Mouse (Mus musculus): ENCODE data around the gene Lsm4. TPM values are rescaled to one million over a fixed set of nuclear protein-coding genes. Genes with fewer than 3 reads are reported as not detected.

Gene Lsm4
- total and polyA plus RNA-seq, 3 experiments, result 143 to 240 (median 168) TPM

GRCm38 (mm10) chr8:70635527-70635926 is 37.5 kb upstream of the Lsm4 start (continued):
- no peak for TF ChIP-seq CHD1 (IDR thresholded peaks at IDR 0.05; ENCODE audit: low read depth, low read length)
- peak; percentile 65; the same call in 1 of the 2 replicates for TF ChIP-seq PAX5 (IDR thresholded peaks at IDR 0.05; ENCODE audit: low read length)
- peak; percentile 63; the same call in 1 of the 2 replicates for TF ChIP-seq MXI1 (IDR thresholded peaks at IDR 0.05; ENCODE audit: low read depth, low read length)
- peak; percentile 73 for TF ChIP-seq POLR2A (IDR thresholded peaks at IDR 0.05; ENCODE audit: low read depth, low read length)
- peak; percentile 88 for TF ChIP-seq EP300 (IDR thresholded peaks at IDR 0.05; ENCODE audit: low read length)
- TF ChIP-seq TBP (conservative IDR thresholded peaks at IDR 0.05; ENCODE audit: low read depth, low read length), result no peak; the same call in 1 of the 2 replicates

DNA sequence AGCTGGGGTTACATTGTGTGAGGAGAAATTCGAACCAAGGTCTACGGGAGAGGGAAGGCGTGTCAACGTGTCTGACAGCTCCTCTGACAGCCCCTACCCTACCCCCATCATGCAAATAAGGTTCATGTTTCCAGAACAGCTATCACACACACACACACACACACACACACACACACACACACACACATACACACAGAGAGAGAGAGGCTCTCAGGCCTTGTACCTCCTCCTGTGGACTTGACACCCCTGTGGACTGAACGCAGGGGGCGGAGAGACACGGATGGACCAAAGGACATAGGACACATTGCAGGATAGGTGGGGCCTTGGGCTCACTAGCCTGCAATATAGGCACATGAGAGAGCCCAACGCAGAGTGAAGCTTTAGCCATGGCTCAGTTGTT is 36.2 kb upstream of the Lsm4 start:
- no peaks in the 10 kb centered on the region for H3K9me3 ChIP-seq (replicated peaks; ENCODE audit: low read length)
- H3K27ac ChIP-seq (ENCODE audit: insufficient read depth, low read depth), result peak overlapping the region; percentile 76
- H3K36me3 ChIP-seq (replicated peaks in 1 of 2; ENCODE audit: control insufficient read depth in 1 of 2, insufficient read depth in 1 of 2, low read length in 1 of 2), result no peaks in the 10 kb centered on the region
- no peak overlapping the region for H3K4me2 ChIP-seq (ENCODE audit: insufficient read depth, low read depth, poor library complexity, severe bottlenecking)
- no peak overlapping the region for H3K9ac ChIP-seq (ENCODE audit: insufficient read depth, low read depth)
- no peaks in the 10 kb centered on the region for H3K27me3 ChIP-seq (replicated peaks)
- no peak for TF ChIP-seq ELF1 (IDR thresholded peaks at IDR 0.05; ENCODE audit: low read depth, low read length)
- no peak for TF ChIP-seq RAD21 (IDR thresholded peaks at IDR 0.05; ENCODE audit: low read depth, low read length)
- no peak for TF ChIP-seq USF1 (IDR thresholded peaks at IDR 0.05; ENCODE audit: low read depth, low read length)
- no peak for TF ChIP-seq NELFE (IDR thresholded peaks at IDR 0.05; ENCODE audit: low read depth, low read length)
- peak; percentile 51 for TF ChIP-seq IRF4 (IDR thresholded peaks at IDR 0.05; ENCODE audit: low read depth, low read length)
- no peak for TF ChIP-seq MYC (IDR thresholded peaks at IDR 0.05; ENCODE audit: low read depth, low read length)
- TF ChIP-seq EP300 (IDR thresholded peaks at IDR 0.05; ENCODE audit: low read length), result no peak
- no peak for TF ChIP-seq SMC3 (IDR thresholded peaks at IDR 0.05; ENCODE audit: low read depth, low read length)
- peak; percentile 47 for TF ChIP-seq BHLHE40 (IDR thresholded peaks at IDR 0.05; ENCODE audit: low read depth, low read length)
- TF ChIP-seq HCFC1 (IDR thresholded peaks at IDR 0.05; ENCODE audit: low read depth, low read length), result no peak
- peak; percentile 64; the same call in 1 of the 2 replicates for TF ChIP-seq SIN3A (IDR thresholded peaks at IDR 0.05; ENCODE audit: low read length)
- TF ChIP-seq JUND (conservative IDR thresholded peaks at IDR 0.05; ENCODE audit: low read depth, low read length), result no peak
- no peak for TF ChIP-seq ZNF384 (IDR thresholded peaks at IDR 0.05; ENCODE audit: low read depth, low read length)
- no peak for TF ChIP-seq RCOR1 (conservative IDR thresholded peaks at IDR 0.05; ENCODE audit: low read depth, low read length)
- no peak for TF ChIP-seq POLR2AphosphoS2 (IDR thresholded peaks at IDR 0.05; ENCODE audit: low read depth, low read length)
- TF ChIP-seq TBP (conservative IDR thresholded peaks at IDR 0.05; ENCODE audit: low read depth, low read length), result no peak
- TF ChIP-seq GABPA (IDR thresholded peaks at IDR 0.05; ENCODE audit: insufficient replicate concordance, low read depth, low read length), result no peak
- TF ChIP-seq TCF12 (IDR thresholded peaks at IDR 0.05; ENCODE audit: low read depth, low read length), result no peak; the same call in 1 of the 2 replicates
- peak; percentile 55; the same call in 1 of the 2 replicates for TF ChIP-seq MEF2A (IDR thresholded peaks at IDR 0.05; ENCODE audit: borderline replicate concordance, low read depth, low read length)
- no peak for TF ChIP-seq CHD1 (IDR thresholded peaks at IDR 0.05; ENCODE audit: low read depth, low read length)
- no peak for TF ChIP-seq ZMIZ1 (IDR thresholded peaks at IDR 0.05; ENCODE audit: low read depth, low read length)
- no peak for TF ChIP-seq PAX5 (IDR thresholded peaks at IDR 0.05; ENCODE audit: low read length)
- no peak for TF ChIP-seq USF2 (conservative IDR thresholded peaks at IDR 0.05; ENCODE audit: low read depth, low read length)
- no peak for TF ChIP-seq UBTF (IDR thresholded peaks at IDR 0.05; ENCODE audit: low read depth, low read length)
- no peak for TF ChIP-seq CTCF (conservative IDR thresholded peaks at IDR 0.05 in 1 of 2, IDR thresholded peaks at IDR 0.05 in 1 of 2; ENCODE audit: low read depth in 2 of 2, low read length in 2 of 2)
- TF ChIP-seq CHD2 (IDR thresholded peaks at IDR 0.05; ENCODE audit: low read length), result peak; percentile 67; the same call in 1 of the 2 replicates
- no peak for TF ChIP-seq E2F4 (IDR thresholded peaks at IDR 0.05; ENCODE audit: insufficient replicate concordance, low read depth, low read length)
- TF ChIP-seq MAZ (IDR thresholded peaks at IDR 0.05; ENCODE audit: low read depth, low read length), result 0 out of 2 replicates have a peak, but pooled peaks have one; percentile 40
- TF ChIP-seq ETS1 (conservative IDR thresholded peaks at IDR 0.05; ENCODE audit: low read depth, low read length), result peak; percentile 58; the same call in 1 of the 2 replicates
- TF ChIP-seq POLR2A (IDR thresholded peaks at IDR 0.05; ENCODE audit: low read depth, low read length), result no peak
- TF ChIP-seq MAFK (IDR thresholded peaks at IDR 0.05; ENCODE audit: insufficient replicate concordance, low read length), result no peak
- no peak for TF ChIP-seq NRF1 (IDR thresholded peaks at IDR 0.05; ENCODE audit: low read depth, low read length)
- no peak for TF ChIP-seq ZKSCAN1 (IDR thresholded peaks at IDR 0.05; ENCODE audit: borderline replicate concordance, low read depth, low read length)
- TF ChIP-seq MXI1 (IDR thresholded peaks at IDR 0.05; ENCODE audit: low read depth, low read length), result peak; percentile 42; the same call in 1 of the 2 replicates
- no peak for TF ChIP-seq KAT2A (IDR thresholded peaks at IDR 0.05; ENCODE audit: insufficient replicate concordance, low read length)
- no peak for TF ChIP-seq ZC3H11A (IDR thresholded peaks at IDR 0.05; ENCODE audit: low read depth, low read length)
- DNase-seq (ENCODE audit: extremely low read depth), result peak; percentile 83
- peaks cover 33 to 87% of the 10 kb centered on the region in 2 experiments for H3K4me1 ChIP-seq (ENCODE audit: control insufficient read depth in 1 of 2, insufficient read depth in 2 of 2)
- no peaks in the 10 kb centered on the region for H3K79me2 ChIP-seq (replicated peaks; ENCODE audit: control insufficient read depth, extremely low read depth, insufficient read depth, poor library complexity, severe bottlenecking)
- dilution Hi-C loops (cut with MboI; ENCODE audit: extremely low pct_ligation_motif_present, extremely low pct_unique_long_range_greater_than_20kb, low sequenced_read_pairs), result no loop called here
- no peak overlapping the region for H3K4me3 ChIP-seq (replicated peaks in 1 of 3; ENCODE audit: low read depth in 2 of 3, low read length in 2 of 3, poor library complexity in 1 of 3)
- in situ Hi-C loops (cut with MboI; ENCODE audit: low pct_ligation_motif_present, low pct_unique_long_range_greater_than_20kb, low sequenced_read_pairs), result no loop called here
